Mouse (Mus musculus) forebrain, embryonic 10.5 days (tissue): ENCODE measurements around the gene Spn. TPM values are rescaled to one million over a fixed set of nuclear protein-coding genes. Genes with fewer than 3 reads are reported as not detected.

Source experiments
- DNase-seq: peaks from one replicate; pipeline ENCODE4 v3.0.0-alpha.2; 2017; ENCODE audit warnings: low spot score; ENCODE audit errors: extremely low spot score
- H3K27ac ChIP-seq: fragments of 300-500 bp; sonication (generic); 2 replicates; pipeline ENCODE4 v1.5.1; 2016; ENCODE audit warnings: mild to moderate bottlenecking
- H3K27me3 ChIP-seq: fragments of 300-500 bp; sonication (generic); 2 replicates; pipeline ENCODE4 v1.6.1; 2016; ENCODE audit warnings: mild to moderate bottlenecking; ENCODE audit not compliant: poor library complexity, severe bottlenecking
- H3K36me3 ChIP-seq: fragments of 300-500 bp; sonication (generic); replicated peaks from 2 replicates; pipeline ENCODE4 v1.6.1; 2016; ENCODE audit warnings: mild to moderate bottlenecking, moderate library complexity
- H3K4me1 ChIP-seq: fragments of 300-500 bp; sonication (generic); 2 replicates; pipeline ENCODE4 v1.6.1; 2016
- H3K4me3 ChIP-seq: fragments of 300-500 bp; sonication (generic); 2 replicates; pipeline ENCODE4 v1.5.1; 2016; ENCODE audit warnings: mild to moderate bottlenecking, moderate library complexity
- H3K9me3 ChIP-seq: fragments of 300-500 bp; sonication (generic); 2 replicates; pipeline ENCODE4 v1.6.1; 2016; ENCODE audit warnings: mild to moderate bottlenecking, moderate library complexity
- WGBS: fragments of 180-500 bp; shearing (Covaris S2); methylation state at CpG from one replicate; pipeline ENCODE4 v1.1.7; 2016; 5-methylcytosine and 5-hydroxymethylcytosine counted together
- polyA plus RNA-seq: library from polyadenylated mRNA; unstranded; fragments of >200 nt; fragmentation: Nextera tagmentation; extraction: Ambion mirVana; gene quantifications from 2 replicates; pipeline ENCODE4 v1.2.1, GENCODE M21; 2016

Gene Spn
- polyA plus RNA-seq, 1 experiment from 2014 or later = 0.07 TPM

DNA sequence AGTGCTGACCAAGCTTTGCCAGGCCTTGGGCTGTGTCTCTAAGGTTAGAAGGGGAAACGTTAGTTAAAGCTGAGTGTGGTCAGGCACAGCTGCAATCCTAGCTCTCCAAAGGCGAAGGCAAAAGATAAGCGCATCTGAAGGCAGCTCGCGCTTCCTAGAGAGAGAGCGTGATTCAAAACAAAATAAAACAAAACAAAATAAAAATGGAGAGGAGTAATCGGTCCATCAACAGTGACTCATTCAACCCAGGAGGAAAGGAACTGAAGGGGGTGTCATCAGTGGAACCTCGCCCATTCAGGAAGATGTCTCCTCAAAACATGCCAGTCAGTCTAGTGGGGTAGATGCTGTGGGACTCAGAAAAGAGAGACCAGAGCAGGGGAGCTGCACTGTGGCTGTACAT, 55.4 kb downstream of the Spn start:
- 88% methylated on average over 8 of the region's 8 CpGs for WGBS
- Histone ChIP-seq H3K4me1 (0 out of 2 replicates have a peak, but pooled peaks cover 3% of the 10 kb centered on the region), H3K9me3 (no peaks in the 10 kb centered on the region), H3K4me3 (no peak overlapping the region), H3K27me3 (no peaks in the 10 kb centered on the region), H3K36me3 (no peaks in the 10 kb centered on the region), H3K27ac (no peak overlapping the region)
- DNase-seq = no peak

Other genes starting within 250 kb of the Spn start
- gene Tmem219, start 214.9 kb downstream of the Spn start, polyA plus RNA-seq = 22.2 and 24.9 TPM in 2 replicates
- gene Kctd13, start 208.9 kb downstream of the Spn start, polyA plus RNA-seq = 17.5 and 18.0 TPM in 2 replicates
- gene Asphd1, start 188.2 kb downstream of the Spn start, polyA plus RNA-seq = 0.21 TPM in 1 of 2 replicates, not detected in the other
- gene Sez6l2, start 187.3 kb downstream of the Spn start, polyA plus RNA-seq = 0.72 and 1.2 TPM in 2 replicates
- gene Cdipt, start 161.9 kb downstream of the Spn start, polyA plus RNA-seq = 84.6 and 85.7 TPM in 2 replicates
- 0.72 and 1.0 TPM in 2 replicates for gene Cdiptos, start 161.7 kb downstream of the Spn start, polyA plus RNA-seq
- gene Mvp, start 123.2 kb downstream of the Spn start, polyA plus RNA-seq = 3.3 TPM in 2 replicates
- gene Pagr1b, start 121.3 kb downstream of the Spn start, polyA plus RNA-seq = not detected in 2 replicates
- 92.7 and 121 TPM in 2 replicates for gene Pagr1a, start 120.5 kb downstream of the Spn start, polyA plus RNA-seq
- gene Gm42742, start 116.7 kb downstream of the Spn start, polyA plus RNA-seq = 32.6 and 46.7 TPM in 2 replicates
- gene Prrt2, start 116.6 kb downstream of the Spn start, polyA plus RNA-seq = 3.5 and 4.0 TPM in 2 replicates
- 60.2 and 65.7 TPM in 2 replicates for gene Maz, start 110.8 kb downstream of the Spn start, polyA plus RNA-seq
- 223 and 226 TPM in 2 replicates for gene Kif22, start 95.4 kb downstream of the Spn start, polyA plus RNA-seq
- not detected in 2 replicates for gene Zg16, start 50.5 kb downstream of the Spn start, polyA plus RNA-seq
- gene AI467606, start 46.5 kb downstream of the Spn start, polyA plus RNA-seq = 0.74 TPM in 2 replicates
- 11.3 and 12.3 TPM in 2 replicates for gene Qprt, start 15.6 kb downstream of the Spn start, polyA plus RNA-seq
- 111 and 114 TPM in 2 replicates for gene Cd2bp2, start 58.2 kb upstream of the Spn start, polyA plus RNA-seq
- gene Tbc1d10b, start 70.6 kb upstream of the Spn start, polyA plus RNA-seq = 27.3 and 29.2 TPM in 2 replicates
- gene Mylpf, start 71.1 kb upstream of the Spn start, polyA plus RNA-seq = 10.7 and 10.8 TPM in 2 replicates
- 74.7 and 78.3 TPM in 2 replicates for gene Zfp553, start 95.2 kb upstream of the Spn start, polyA plus RNA-seq
- 30.3 and 32.3 TPM in 2 replicates for gene Sept1, start 95.3 kb upstream of the Spn start, polyA plus RNA-seq
- gene Zfp771, start 106.5 kb upstream of the Spn start, polyA plus RNA-seq = 55.8 and 57.7 TPM in 2 replicates
- 379 and 383 TPM in 2 replicates for gene Dctpp1, start 122.9 kb upstream of the Spn start, polyA plus RNA-seq
- 84.0 and 88.2 TPM in 2 replicates for gene Sephs2, start 136.2 kb upstream of the Spn start, polyA plus RNA-seq
- 0.22 and 0.36 TPM in 2 replicates for gene Itgal, start 158.4 kb upstream of the Spn start, polyA plus RNA-seq
- gene Zfp768, start 207.8 kb upstream of the Spn start, polyA plus RNA-seq = 17.6 and 18.9 TPM in 2 replicates
- gene Zfp747, start 238.2 kb upstream of the Spn start, polyA plus RNA-seq = 7.6 TPM in 2 replicates
- gene 9130019O22Rik, start 249.3 kb upstream of the Spn start, polyA plus RNA-seq = 4.8 and 5.3 TPM in 2 replicates